Mouse (Mus musculus) kidney, postnatal 14 days (tissue): ENCODE data around the gene Leprot.

Experiments used
- DNase-seq: peaks from one replicate; pipeline ENCODE4 v3.0.0; 2022; ENCODE audit warnings: mixed read lengths

The Leprot gene

DNA sequence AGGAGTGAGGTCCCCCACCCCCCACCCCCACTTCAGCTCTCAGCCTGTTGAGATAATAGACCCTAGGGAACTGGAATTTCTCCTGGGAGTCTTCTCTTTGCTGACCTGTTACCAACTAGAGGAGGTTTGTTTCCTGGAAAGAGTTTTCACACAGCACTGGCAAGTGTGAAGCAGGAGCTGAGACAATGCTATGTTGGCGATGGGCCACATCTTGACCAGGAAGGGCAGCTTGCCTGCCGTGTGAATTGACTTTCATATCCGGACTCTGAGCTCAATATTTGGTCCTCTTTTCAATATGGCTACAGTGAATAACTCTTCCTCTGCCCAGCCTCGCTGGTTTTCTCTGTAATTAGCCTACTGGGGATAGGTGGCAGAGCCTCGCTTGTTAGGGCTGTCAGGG, 21.6 kb downstream of the Leprot start:
- DNase-seq: no peak

DNA sequence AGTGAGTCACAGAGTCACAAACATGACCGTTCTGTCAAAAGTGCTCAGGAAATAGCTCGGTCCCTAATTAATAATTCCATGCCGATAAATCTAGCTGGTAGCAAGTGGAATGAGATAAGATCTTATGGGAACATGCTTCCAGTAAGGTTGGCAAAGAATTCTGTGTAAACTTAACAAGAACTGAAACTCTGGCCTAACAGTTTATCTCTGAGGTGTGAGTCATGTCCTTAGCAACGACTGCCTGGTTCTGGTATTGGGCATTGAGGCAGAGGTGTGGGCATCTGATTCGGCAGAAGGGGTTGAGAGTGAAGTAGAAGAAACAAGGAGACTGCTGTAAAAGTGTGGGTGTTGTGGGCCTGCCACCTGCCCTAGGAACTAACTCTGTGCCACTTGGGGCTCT, 22.3 kb downstream of the Leprot start:
- no peak for DNase-seq

DNA sequence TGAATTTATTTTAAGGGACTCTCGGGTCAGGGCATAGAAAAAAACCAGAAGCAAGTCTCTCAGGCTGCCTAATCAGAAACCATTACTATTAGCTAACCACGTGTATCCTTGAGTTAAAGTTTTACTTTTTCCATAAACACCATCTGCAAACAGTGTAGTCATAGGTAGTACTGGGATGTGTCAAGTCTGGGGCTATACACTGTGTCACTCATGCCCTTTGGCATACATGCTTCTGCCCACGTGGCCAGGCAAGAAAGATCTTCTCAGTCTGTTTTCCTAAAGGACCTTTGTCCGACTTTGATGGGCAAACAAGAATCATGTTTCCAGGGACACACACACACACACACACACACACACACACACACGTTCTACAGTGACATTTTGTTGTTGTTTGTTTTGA, 27.3 kb downstream of the Leprot start:
- DNase-seq: no peak

DNA sequence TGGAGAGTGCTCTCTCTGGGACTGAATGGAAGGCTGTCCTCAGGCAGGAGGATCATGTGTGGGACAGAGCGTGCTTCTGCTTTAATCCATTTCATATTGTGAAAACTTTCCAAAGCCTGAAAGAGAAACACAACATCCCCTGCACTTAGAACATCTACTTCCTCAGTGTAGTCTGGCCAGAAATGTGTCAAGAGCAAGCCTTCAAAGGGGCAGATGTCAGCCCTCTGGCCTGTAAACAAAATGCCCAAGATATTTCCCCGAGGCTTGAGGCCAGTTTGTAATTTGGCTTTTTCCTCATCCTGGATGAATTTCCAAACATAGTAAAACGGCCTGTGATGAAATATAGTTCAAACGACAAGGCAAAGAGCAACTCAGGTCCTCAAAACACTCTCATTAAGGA, 28.2 kb downstream of the Leprot start:
- peak; percentile 83 for DNase-seq

DNA sequence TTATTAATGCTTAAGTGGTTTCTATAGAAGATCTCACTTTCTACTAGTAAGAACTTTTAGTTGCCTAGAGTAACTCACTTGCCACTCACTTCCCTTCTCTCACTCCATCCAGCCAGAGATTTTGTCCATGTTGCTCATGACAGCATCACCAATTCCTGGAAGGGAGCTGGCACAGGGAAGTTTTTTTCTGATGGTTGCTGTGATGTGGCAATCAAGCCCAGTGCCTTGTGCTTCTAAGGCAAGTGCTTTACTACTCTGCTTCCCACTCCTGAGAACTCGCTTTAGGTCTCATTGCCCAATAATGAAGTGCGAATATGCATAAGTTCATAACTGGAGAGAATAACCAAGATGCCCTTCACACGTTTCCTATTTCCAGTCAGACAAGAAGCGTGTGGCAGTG, 35.1 kb downstream of the Leprot start:
- no peak for DNase-seq

DNA sequence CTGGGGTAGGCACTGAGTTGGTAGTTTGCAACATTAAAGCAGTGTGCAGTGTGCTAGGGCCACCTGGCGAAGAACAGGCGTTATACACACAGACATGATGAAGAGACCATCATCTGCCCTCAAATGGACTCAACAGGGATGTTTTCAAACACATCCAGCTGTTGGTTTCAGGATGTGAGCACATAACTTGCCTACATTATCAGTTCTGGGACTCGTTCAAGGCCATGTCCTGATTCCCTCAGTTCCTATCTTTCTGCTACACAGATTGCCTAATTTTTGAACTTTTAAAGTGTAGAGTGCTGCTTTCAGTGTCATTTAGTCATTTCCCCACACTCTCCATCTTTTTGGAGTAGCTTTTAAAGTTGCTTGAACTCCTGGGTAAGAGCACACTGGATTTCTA, 35.6 kb downstream of the Leprot start:
- DNase-seq: no peak

DNA sequence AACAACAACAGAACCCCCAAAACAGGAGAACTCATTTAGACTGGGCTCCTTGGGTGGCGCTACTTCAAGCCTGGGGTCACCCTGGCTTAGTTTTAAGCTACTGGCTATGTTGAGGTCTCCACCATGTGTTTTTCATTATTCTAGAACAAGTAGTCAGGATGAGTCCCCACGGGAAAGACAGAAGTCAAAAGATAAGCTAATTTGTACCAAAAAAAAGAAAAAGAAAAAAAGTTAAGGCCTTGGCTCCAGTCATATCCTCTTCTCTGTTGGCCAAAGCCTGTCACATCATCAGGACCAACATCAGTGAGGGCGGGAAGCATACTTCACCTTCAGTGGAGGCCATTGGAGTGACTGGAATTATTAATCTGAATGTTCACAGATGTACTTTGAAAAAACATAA, 37.3 kb downstream of the Leprot start:
- no peak for DNase-seq

DNA sequence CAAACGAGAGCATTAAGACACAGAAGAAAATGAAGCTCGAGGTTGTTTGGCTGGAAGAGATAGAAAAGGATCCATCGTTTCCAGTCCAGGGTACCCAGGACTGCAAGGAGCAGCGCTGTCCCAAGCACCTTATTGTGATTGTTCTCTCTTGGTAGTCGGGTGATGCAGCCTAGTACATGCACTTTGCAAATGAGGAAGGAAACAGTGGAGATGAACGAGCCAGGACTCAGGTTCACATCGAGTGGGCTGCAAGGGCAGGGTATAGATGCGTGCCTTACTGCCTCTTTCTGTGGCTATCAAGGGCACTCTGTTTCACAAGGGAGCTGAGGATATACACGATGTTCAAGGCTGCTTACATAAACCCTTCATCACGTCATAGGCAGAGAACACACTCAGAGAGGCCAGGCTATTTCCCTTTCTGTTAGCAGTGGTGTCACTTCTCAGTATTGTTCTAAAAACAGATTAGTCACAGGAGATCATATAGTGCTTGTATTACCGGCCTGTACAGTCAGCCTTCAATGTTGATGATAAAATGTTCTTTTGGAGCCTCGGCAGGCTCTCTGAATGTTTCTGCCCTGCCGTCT, 38.8 kb downstream of the Leprot start:
- no peak for DNase-seq

DNA sequence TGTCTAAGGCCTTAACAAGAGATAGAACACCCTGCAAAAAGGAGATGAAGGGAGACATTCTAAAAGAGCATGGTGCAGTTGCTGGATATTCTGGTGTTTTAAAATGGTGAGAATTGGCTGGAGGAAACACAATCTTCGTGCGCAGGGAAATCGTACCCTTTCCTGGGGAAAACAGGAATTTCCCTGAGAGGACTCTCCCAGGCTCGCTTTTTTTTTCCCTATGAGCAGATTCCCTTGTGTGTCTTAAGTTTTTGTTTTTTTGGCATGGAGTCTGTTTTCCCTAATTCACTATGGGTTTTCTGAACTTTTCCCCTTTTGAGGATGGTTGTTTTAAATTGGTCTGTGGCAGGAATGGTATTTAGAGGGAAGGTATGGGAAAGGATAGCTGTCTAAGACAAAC, 41.7 kb downstream of the Leprot start:
- no peak for DNase-seq

DNA sequence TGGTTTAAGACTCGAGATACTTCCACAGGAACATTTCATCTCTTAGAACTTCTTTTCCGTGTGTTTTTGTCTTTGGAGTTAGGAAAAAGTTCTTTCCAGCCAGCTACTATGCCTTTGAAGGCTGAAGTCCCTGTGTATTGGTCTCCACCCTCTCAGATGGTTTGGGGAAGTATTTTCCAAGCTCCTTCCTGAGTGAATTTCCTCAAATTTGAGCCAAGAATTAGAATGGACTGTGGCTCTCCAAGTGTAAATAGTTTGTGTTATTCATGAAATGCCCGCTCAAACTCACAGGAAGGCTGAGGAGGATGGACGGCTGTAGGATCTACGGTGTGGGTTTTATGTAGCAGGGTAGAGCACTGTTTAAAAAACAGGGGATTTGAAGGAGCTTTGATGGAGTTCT, 42.1 kb downstream of the Leprot start:
- peak; percentile 14 for DNase-seq

DNA sequence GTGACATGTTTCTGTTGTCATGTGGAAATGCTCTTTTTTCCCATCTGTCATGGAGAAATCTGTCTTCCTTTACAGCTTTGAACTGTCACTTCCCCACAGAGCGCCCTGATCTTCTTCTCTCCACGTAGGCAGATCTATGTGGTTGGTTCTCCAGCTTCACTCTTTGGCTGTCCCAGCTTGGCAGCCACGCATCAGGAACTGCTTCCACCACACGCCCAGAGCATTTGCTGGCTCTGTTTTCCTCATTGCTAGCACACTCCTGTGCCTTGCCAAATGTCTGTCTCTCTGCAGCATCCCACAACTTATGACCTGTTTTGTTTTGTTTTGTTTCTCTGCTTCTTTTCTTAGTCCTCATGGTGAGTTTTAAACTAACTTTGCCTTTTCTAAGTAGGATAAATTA, 45.4 kb downstream of the Leprot start:
- DNase-seq: peak; percentile 25

DNA sequence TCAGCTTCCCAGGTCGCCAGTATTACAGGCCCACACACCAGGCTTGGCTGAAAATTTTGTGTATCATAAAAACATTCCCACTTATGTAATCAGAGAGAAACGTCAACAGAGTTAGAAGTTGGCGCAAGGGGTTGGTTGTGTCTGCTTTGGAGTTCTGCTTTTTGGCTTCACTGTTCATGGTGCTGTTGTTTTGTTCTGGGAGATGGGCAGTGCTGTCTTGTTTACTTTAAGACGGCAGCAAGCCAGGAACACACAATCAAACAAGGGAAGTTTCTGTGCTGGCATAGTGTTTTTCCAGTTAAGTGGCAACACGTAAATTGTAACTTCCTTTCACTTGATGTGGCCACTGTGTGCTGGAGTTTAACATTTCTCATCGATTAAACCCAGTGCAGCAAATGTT, 47.0 kb downstream of the Leprot start:
- no peak for DNase-seq

DNA sequence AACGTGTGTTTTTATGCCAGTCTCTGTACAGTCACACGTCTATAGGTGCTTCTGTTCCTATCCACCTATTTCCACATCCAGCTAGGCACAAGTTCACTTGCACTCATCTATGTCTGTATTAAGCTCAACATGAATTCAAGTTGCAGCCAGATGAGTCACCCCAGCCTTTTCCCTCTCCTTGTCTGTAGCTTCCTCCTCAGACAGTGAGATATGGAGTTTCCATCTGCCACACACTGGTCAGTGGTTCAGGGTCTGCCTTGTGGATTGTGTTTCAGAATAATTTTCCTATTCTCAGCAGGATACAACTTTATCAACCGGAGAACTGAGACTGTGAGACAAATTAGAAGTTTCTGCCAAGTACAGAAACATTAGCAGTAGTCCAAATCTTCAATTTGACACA, 49.7 kb downstream of the Leprot start:
- DNase-seq: no peak

DNA sequence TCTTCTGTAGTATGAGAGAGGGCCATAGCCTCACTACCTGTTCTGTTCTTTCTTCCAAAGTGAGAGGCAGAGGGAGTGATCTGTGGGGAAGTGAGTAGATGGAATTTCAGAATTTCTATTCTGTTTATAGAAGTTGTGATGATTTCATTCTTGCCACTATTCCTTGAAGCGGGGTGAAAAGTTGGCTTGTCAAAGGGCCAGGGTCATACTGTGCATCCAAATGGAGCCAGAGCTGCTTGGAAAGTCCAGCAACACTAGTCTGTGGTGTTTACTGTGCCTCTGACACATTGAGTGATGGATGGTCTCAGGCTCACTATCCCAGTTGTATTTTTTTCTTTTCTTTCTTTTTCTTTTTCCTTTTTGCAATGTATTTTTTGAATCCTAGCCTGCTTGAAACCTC, 51.9 kb downstream of the Leprot start:
- no peak for DNase-seq

DNA sequence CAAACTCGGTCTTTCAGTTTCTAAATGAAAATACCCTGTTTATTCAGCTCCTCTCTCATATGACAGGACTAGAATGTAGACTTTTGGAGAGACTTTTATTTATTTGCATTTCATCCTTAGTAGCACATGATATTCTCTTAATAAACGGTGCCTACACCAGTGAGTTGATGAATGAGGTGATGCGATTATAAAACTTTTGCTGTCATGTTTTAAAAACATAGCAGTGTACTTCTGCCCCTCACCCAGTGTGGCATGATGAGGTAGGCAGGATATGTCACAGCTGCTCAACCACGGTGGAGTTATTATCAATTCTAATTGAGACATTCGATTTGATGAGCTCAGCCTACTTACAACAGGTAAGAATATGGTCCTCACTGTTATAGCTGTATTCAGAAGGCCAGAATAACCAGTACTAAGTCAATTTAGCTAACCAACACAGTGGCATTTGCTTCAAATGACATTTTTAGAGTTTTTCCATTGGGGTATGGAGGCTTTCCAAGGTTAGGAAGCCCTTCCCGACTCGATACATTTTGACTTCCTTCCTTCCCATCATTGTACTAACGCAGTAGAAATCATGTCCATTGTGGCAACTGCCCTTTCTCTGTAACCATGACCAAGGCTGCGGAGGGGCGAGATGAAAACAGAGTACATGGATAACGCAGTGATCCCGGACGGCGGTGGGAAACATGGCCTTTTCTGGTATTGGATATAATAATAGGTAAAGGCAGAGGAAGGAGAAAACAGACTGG, 53.5 kb downstream of the Leprot start:
- DNase-seq: no peak

DNA sequence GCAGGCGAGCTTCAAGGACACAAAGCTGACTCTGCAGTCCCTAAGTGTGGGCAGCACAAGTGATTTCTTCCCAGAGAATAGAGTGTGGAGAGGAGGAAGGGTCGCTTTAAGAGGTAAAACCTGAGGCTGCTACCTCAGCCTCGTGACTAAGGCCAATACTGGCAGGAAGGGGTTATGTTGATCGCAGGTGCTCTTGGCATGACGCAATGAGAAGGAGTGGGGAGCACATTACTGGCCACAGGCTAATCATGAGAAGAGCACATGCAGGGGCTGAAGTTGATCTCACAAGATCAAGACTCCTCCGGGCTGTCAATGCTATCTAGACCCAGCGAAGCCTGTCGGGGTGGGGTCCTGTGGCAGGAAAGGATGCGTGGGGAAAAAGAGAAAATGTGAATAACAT, 57.8 kb downstream of the Leprot start:
- no peak for DNase-seq

DNA sequence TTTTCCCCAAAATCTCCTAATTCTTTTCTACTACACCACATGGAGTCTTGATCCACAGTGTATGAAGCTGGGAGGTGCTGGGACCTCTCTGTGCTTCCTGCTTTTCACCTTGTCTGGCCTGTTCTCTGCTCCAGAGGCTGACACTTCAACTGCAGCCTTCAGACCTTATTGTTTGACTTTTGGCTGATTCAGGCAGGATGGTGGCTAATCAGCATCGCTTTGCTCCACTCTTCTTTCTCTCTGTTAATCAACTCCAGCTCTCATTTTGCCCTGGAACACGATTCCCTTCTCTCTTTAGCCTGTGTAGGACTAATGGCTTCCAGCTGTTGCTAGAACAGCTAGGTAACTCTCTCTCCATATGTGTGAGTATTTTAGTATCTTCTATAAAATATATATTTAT, 59.7 kb downstream of the Leprot start:
- no peak for DNase-seq

DNA sequence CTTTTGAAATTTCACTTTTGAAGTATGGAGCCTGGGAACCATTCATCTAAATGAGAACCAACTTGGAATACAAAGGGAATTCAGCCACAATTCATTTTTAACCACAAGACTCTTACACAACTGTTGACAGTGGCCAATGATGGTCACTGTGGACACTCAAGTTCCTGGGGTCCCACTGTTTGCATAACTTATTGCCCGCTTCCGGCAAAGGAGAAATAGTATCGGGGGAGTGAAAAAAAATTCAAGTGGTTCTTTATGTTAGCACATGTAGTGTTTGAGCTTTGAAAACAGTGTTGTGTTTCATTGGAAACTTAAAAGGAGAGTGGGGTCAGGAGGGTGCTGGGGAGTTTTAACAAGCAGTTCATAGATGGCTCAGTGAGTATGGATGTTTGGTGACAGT, 60.4 kb downstream of the Leprot start:
- DNase-seq: no peak
